Mouse (Mus musculus) cerebellum, adult 11-12 months (tissue): ENCODE results near the gene Gcnt1.
A peak's percentile ranks its signal among the peaks of the same experiment; 100 is the strongest.

Experiments used
- DNase-seq: peaks from one replicate; pipeline ENCODE4 v3.0.0; 2022

Gcnt1 gene

GRCm38 (mm10) chr19:17372701-17373100, at the start of gene Gcnt1:
Gcnt1 (minus strand) TSS chr19:17372844.
- no peak for DNase-seq

GRCm38 (mm10) chr19:17417855-17418254, 45.2 kb upstream of the Gcnt1 start:
- no peak for DNase-seq

GRCm38 (mm10) chr19:17412915-17413459, 40.3 kb upstream of the Gcnt1 start:
- no peak for DNase-seq

- DNase-seq = no peak
Observed at GRCm38 (mm10) chr19:17410465-17411065, 37.9 kb upstream of the Gcnt1 start.

GRCm38 (mm10) chr19:17409351-17409750, 36.7 kb upstream of the Gcnt1 start:
- DNase-seq = no peak

- no peak for DNase-seq
Observed at GRCm38 (mm10) chr19:17408591-17408990, 35.9 kb upstream of the Gcnt1 start.

GRCm38 (mm10) chr19:17406823-17407222, 34.2 kb upstream of the Gcnt1 start:
- no peak for DNase-seq

GRCm38 (mm10) chr19:17403175-17403574, 30.5 kb upstream of the Gcnt1 start:
- DNase-seq = no peak

- DNase-seq = no peak
Observed at GRCm38 (mm10) chr19:17400571-17400970, 27.9 kb upstream of the Gcnt1 start.

- DNase-seq = no peak
Observed at GRCm38 (mm10) chr19:17399965-17400364, 27.3 kb upstream of the Gcnt1 start.

GRCm38 (mm10) chr19:17397922-17398321, 25.3 kb upstream of the Gcnt1 start:
- DNase-seq = no peak

- DNase-seq = no peak
Observed at GRCm38 (mm10) chr19:17396802-17397201, 24.2 kb upstream of the Gcnt1 start.

GRCm38 (mm10) chr19:17393841-17394591, 21.4 kb upstream of the Gcnt1 start, which contains the start of gene Rfk:
Rfk (plus strand) TSS chr19:17394043.
- peak; percentile 91 for DNase-seq

GRCm38 (mm10) chr19:17392866-17393265, 20.2 kb upstream of the Gcnt1 start:
- DNase-seq = no peak

GRCm38 (mm10) chr19:17388404-17388803, 15.8 kb upstream of the Gcnt1 start:
- DNase-seq = peak; percentile 14

- no peak for DNase-seq
Observed at GRCm38 (mm10) chr19:17386424-17386823, 13.8 kb upstream of the Gcnt1 start.

GRCm38 (mm10) chr19:17385426-17385825, 12.8 kb upstream of the Gcnt1 start:
- DNase-seq = no peak

GRCm38 (mm10) chr19:17385022-17385421, 12.4 kb upstream of the Gcnt1 start:
- no peak for DNase-seq

- DNase-seq = no peak
Observed at GRCm38 (mm10) chr19:17382807-17383397, 10.3 kb upstream of the Gcnt1 start.

- DNase-seq = no peak
Observed at GRCm38 (mm10) chr19:17380549-17380948, 7.9 kb upstream of the Gcnt1 start.

- no peak for DNase-seq
Observed at GRCm38 (mm10) chr19:17378845-17379244, 6.2 kb upstream of the Gcnt1 start.

- no peak for DNase-seq
Observed at GRCm38 (mm10) chr19:17369581-17369980, 3.1 kb downstream of the Gcnt1 start.

GRCm38 (mm10) chr19:17368557-17368956, 4.1 kb downstream of the Gcnt1 start:
- no peak for DNase-seq
